Mouse (Mus musculus): ENCODE measurements around the gene Man2c1.

GRCm38 (mm10) chr9:57163137-57163536 lies 32.6 kb downstream of the Man2c1 start:
- no peak for TF ChIP-seq POLR2A (IDR thresholded peaks at IDR 0.05; ENCODE audit: low read depth, low read length)
- no peak for TF ChIP-seq CTCF (IDR thresholded peaks at IDR 0.05; ENCODE audit: extremely low read depth, insufficient read length, insufficient replicate concordance, low read depth, low read length)

All from small intestine, adult 2 months (tissue).